Mouse (Mus musculus): ENCODE measurements around the gene Gpcpd1.

Gpcpd1 gene

DNA sequence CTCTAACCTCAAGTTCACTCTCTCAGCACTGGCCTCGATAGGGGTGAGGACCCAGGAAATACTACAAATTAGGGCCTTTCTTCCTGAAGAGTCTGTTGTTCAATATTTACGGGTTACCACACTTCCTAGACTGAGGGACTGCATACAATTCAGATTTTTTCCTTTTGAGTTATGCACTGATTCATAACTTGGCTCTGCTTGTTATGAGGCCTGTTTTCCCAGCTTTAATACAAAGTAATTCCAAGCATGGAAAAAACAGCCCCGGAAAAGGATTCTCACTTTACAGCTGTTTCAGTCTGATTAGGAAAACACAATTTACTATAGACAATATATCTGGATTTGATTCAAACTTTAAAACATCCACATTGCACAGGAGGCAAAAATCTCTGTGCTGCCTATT lies 1.5 kb downstream of the Gpcpd1 start:
- DNase-seq (ENCODE audit: low spot score in 2 of 2) = no peak

- DNase-seq (ENCODE audit: low spot score in 2 of 2) = peak in 1 of 2 experiments; percentile 33
These were observed 3.3 kb downstream of the Gpcpd1 start for GRCm38 (mm10) chr2:132584191-132584590.

GRCm38 (mm10) chr2:132583126-132583525 lies 4.4 kb downstream of the Gpcpd1 start:
- peak in 1 of 2 experiments; percentile 4 for DNase-seq (ENCODE audit: low spot score in 2 of 2)

DNA sequence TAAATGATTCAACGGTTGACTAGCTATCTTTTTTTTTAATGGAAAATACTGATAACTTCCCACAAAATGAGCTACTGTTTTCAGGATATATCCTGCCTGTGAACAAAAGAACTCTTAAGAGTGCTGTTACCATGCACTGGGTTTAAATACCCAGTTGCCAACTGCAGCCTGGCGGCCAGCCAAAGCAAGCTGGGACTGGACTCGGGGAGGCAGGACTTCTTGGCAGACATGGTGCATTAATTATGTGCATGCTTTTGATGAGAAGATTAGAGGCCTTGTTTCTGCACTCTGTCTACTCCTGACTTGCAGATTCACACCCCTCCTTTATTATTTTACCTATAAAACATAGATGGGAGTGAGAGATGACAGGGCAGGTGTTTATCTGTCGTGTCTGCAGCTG lies 5.3 kb downstream of the Gpcpd1 start:
- peak; percentile 92 to 94 for DNase-seq (ENCODE audit: low spot score in 2 of 2)

DNA sequence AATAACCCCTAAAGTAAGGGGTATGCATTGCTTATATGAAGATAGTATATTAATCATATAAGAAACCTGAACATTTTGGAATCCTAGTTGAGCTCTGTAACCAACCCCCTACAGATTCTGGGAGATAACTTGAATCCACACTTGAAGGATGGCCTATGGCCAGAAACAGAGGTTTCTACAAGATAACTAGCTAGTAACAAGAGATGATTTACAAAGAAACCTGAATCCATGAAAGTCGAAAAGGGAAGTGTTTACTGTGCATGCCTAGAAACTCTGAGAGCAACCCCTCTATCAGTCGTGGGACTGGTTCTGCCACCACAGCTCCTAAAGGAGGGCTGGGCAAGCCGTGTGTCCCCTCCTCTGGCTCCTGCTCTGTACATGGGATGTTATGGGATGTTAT lies 7.8 kb downstream of the Gpcpd1 start:
- no peak for DNase-seq (ENCODE audit: low spot score in 2 of 2)

GRCm38 (mm10) chr2:132578711-132579110 lies 8.8 kb downstream of the Gpcpd1 start:
- peak in 1 of 2 experiments; percentile 9 for DNase-seq (ENCODE audit: low spot score in 2 of 2)

DNA sequence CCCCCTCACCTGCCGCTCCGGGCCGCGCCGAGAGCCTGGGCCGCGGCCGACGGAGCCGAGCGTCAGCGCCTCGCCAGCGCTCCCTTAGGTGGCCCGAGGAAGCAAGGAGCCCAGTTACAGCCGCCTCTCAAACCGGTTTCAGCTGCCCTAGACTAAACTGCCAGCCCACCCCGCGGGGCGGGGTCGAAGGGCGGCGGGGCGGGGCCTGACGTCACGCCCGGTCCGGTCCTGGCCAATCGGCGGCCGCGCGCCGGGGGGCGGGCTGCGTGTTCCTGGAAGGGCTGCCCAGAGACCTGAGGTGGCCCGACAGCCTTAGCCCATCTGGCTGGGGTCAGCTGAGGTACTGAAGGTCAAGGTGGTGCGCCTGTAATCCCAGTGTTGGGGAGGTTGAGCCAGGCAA lies 9.5 kb downstream of the Gpcpd1 start:
- peak; percentile 97 for DNase-seq (ENCODE audit: low spot score in 2 of 2)

DNA sequence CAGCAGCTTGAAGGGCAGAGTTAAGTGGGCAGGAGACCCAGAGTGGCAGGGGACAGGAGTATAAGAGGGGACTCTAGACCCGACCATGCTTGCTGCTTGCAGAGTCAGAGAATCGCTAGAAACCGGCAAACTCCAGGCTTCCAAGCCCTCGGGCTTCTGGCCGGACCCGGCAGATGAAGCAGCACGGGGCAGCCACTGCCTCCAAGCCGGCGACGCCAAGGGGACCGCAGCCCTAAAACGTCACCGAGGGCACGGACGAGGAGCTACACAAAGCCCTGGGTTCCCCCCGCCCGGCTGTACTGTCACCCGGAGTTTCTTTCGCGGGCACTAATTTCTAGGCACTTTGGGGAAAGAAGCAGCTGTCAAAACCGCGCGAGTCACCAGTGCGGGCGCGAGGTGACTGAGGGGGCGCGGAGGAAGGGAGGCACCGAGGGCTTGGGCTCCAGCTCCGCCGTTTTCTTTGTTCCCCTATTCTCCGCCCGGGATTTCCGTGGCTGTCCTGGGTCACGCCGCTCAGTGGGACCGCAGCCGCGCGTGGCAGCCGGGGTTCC lies 10.0 kb downstream of the Gpcpd1 start:
- peak; percentile 63 to 67 for DNase-seq (ENCODE audit: low spot score in 2 of 2)

DNA sequence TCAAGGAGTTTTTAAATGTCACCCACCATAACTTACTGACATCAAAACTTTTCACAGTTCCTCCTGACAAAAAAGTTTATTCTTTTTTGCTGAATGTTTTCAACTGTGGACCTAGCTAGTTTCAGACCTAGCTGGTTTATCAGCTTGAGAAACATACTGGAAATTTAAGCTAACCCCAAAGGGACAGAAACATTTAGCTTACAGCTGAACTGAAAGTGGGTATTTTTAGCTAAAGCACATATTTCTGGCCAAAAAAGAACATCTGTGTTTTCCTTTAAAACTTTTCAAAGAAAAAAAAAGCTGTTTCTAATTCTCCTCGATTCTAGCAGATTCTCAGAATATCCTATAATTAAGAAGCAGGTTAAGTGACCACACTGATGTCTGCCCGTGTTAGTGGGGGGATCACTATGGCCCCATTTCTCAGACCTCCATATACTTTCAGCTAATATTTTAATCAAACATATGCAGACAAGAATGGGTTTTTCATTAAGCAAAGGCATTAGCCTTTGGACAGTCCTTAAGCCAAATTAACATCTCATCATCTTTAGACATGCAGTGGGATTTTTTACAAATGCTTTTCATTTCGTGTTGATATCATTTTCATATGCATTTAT lies 10.9 kb downstream of the Gpcpd1 start:
- peak in 1 of 2 experiments; percentile 11 for DNase-seq (ENCODE audit: low spot score in 2 of 2)

DNA sequence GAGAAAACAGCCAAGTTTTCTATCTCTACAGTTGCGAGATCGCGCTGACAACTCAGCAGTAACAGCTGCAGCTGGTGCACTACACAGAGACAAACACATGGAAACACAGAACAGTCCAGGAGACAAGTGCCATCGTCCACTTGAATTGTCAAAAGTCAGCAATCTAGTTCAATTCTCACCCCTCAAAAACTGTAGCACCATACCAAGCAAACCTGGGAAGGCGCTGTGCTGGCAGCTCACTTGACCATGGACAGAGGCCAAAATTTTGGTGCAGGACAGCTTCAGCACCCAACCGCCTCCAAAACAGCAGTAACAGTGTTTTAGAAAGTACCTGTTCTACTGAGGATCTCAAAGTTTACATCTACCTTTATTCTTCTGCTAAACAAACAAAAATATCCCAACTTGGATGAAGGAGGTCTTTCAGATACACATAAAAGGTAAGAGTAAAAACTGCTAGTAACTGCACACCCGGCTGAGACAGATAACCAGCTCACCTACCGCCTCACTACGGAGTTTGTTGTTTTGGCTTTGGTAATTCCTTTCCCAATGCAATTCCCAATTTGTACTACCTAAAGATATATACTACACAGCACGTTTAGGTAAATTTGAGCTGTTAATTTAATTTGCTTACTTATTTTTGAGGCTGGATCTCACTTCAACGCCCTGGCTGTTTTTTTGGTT lies 11.6 kb downstream of the Gpcpd1 start:
- DNase-seq (ENCODE audit: low spot score in 2 of 2) = peak; percentile 37 to 43

DNA sequence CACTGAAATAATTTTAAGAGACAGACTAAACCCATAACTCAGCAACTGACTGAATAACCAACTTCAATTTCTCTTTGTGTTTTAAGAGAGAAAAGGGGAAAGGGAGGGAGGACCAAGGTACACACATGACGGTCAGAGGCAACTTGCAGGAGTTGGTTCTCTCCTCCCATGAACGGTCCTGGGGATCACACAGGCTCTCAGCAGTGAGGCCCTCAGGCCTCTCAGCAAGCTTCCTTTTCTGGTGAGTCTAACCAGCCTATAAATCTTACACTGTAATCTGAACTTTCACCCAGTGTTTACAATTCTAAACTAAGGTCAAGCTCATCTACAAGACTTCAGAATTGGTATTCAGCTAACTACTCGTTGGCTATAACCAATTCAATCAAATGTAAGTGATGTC lies 12.3 kb downstream of the Gpcpd1 start:
- DNase-seq (ENCODE audit: low spot score in 2 of 2) = peak in 1 of 2 experiments; percentile 14

- no peak for DNase-seq (ENCODE audit: low spot score in 2 of 2)
These were observed 14.2 kb downstream of the Gpcpd1 start for GRCm38 (mm10) chr2:132573280-132573679.

DNA sequence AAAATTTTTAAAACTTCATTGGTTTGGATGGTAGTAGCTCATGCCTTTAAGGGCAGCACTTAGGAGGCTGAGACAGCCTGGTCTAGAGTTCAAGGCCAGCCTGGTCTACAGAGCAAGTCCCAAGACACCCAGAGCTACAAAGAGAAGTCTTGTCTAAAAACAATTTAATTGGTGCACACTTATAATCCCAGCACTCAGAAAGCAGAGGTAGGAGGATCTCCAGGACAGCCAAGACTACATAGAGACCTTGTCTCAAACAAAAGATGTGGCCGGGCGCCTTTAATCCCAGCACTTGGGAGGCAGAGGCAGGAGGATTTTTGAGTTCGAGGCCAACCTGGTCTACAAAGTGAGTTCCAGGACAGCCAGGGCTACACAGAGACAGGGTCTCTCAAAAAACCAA lies 14.9 kb downstream of the Gpcpd1 start:
- DNase-seq (ENCODE audit: low spot score in 2 of 2) = peak in 1 of 2 experiments; percentile 11

DNA sequence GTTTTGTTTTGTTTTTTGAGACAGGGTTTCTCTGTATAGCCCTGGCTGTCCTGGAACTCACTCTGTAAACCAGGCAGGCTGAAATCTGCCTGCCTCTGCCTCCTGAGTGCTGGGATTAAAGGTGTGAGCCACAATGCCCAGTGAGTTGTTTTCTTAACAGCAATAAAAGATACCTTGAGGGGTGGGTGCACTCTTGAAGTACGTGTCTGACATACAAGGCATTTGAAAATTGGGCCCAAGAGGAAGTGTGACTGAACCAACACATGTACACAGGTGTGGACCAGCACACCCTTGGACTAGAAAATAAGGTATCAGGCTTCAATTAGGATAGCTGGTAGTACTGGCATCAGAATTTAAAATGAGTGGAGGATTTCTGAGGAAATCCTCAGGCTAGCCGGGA lies 16.2 kb downstream of the Gpcpd1 start:
- DNase-seq (ENCODE audit: low spot score in 2 of 2) = no peak

DNA sequence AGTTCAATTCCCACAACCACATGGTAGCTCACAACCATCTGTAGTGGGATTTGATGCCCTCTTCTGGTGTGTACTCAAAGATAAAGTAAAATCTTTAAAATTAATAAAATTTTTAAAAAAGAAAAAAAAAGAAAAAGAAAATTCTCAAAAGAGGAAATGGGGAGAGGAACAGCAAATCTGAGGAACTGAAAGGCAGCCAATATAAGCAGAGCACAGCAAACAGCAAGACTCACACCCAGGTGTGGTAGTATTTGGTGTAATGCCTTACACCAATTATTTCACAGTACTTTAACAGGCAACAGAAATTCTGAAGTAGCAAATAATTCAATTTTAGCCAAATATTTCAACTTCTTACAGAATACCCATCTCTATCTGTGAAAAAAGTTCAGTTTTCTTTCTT lies 16.7 kb downstream of the Gpcpd1 start:
- no peak for DNase-seq (ENCODE audit: low spot score in 2 of 2)

DNA sequence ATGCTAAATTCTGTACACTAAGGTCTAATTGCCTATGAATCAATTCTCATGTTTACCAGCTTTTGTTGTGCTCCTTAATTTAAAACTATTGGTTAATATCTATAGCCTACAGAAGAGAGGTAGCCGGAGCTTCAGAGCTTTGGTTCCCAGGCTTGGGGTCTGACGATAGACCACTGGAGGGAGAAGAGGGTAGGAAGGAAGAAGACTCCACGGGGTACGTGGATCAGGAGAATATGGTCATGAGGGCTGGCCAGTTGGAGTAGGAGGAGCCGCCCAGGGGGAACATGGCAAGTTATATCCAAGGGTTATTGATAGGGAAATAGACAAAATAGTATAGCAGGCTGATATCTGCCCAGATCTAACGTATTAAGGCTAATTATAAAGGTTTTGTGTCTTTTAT lies 17.8 kb downstream of the Gpcpd1 start:
- DNase-seq (ENCODE audit: low spot score in 2 of 2) = no peak

- DNase-seq (ENCODE audit: low spot score in 2 of 2) = no peak
These were observed 20.1 kb downstream of the Gpcpd1 start for GRCm38 (mm10) chr2:132567414-132567813.

DNA sequence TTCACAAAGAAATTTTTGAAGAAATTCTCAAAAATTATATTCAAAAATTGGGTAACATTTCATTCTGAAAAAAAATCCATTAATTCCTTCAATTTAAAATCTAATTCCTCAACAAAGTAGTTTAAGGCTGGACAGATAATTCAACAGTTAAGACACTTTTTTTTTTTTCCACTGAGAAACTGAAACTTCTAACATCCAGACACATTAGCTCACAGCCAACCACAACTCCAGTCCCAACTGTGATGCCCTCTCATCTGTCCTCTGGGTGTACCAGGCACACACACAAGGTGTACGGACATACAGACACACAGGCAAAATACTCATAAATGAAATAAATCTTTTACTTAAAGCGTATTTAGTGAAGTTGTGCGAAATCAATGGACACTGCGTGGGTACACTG lies 25.7 kb downstream of the Gpcpd1 start:
- DNase-seq (ENCODE audit: low spot score in 2 of 2) = no peak

GRCm38 (mm10) chr2:132527864-132528263 lies 59.7 kb downstream of the Gpcpd1 start:
- no peak for DNase-seq (ENCODE audit: low spot score in 2 of 2)

DNA sequence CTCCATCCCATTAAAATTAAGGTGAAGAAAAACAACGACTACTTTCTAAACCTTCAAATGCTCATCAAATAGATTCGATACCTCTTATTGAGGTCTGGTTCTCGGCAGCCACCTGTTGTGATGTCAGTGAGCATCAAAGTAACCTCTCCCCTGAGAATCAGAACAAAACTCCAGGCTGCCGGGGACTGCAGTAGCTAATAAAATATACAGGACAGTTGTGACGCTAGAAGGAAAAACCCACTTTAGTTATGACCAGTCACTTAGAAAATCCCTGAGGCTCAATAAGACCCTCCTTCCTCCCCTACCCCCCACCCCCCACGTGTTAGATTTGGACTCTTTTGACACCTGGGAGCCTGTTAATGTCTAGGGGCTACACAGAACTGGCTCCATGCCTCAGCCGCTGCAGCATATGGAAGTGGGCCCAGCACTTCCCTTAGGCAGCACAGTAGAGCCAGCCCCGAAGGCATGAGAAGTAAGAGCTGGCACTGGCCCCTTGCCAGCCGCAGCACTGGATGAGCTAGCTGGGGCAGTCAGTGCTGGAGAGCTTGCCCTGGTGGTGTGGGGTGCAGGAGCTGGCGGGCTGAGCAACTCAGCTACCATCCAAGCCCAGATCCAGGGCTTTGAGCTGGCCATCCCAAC lies 60.5 kb downstream of the Gpcpd1 start:
- peak; percentile 68 to 74 for DNase-seq (ENCODE audit: low spot score in 2 of 2)

DNA sequence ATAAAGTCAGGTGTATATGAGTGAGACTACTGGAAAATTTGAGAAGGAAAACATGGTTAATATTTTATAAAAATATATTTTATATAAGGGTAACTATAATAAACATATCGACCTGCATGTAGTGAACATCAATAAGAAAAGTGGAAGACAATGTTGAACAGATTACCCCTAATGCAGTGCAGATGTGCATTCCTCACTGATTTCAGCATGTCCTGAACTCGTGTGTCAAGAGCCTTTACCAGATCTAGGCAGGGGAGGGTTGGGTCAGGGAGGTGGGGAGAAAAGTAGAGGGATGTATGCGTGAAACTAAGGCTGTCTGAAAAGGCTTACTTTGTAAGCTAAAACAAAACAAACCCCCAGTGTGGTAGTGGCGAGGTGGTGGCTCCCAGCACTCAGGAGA lies 61.4 kb downstream of the Gpcpd1 start:
- no peak for DNase-seq (ENCODE audit: low spot score in 2 of 2)

GRCm38 (mm10) chr2:132518021-132518901 lies 69.3 kb downstream of the Gpcpd1 start:
- no peak for DNase-seq (ENCODE audit: low spot score in 2 of 2)

Data from right cerebral cortex, postnatal 10 days (tissue).